Mouse (Mus musculus) neutrophil, adult 65 days (primary cell): Measurements from ENCODE around the gene Wdr45b. TPM values are rescaled to one million over a fixed set of nuclear protein-coding genes. Genes with fewer than 3 reads are reported as not detected.

Experiments
- total RNA-seq: library from RNA; stranded (reverse); gene quantifications from 2 replicates; pipeline ENCODE4 v1.2.4, GENCODE M21; 2023

The Wdr45b gene
- total RNA-seq = 94.3 and 123 TPM in 2 replicates

GRCm38 (mm10) chr11:121354091-121354707 lies at the start of gene Wdr45b:
Gene Wdr45b (minus strand): TSS chr11:121354445.

GRCm38 (mm10) chr11:121387750-121388553 lies 33.7 kb upstream of the Wdr45b start, which contains the start of gene Rab40b:
Gene Rab40b (minus strand): TSS chr11:121388251.

Other genes starting within 250 kb of the Wdr45b start
- gene Tex19.2, start 235.8 kb downstream of the Wdr45b start, total RNA-seq = not detected in 2 replicates
- not detected in 2 replicates for gene Tex19.1, start 208.3 kb downstream of the Wdr45b start, total RNA-seq
- gene Uts2r, start 194.2 kb downstream of the Wdr45b start, total RNA-seq = not detected in 2 replicates
- gene Hexdc, start 150.0 kb downstream of the Wdr45b start, total RNA-seq = 3.1 and 4.5 TPM in 2 replicates
- gene Ogfod3, start 149.7 kb downstream of the Wdr45b start, total RNA-seq = 2.1 and 3.6 TPM in 2 replicates
- 55.4 and 64.7 TPM in 2 replicates for gene Cybc1, start 125.1 kb downstream of the Wdr45b start, total RNA-seq
- gene Narf, start 117.2 kb downstream of the Wdr45b start, total RNA-seq = 40.1 and 41.0 TPM in 2 replicates
- 14.2 TPM in 2 replicates for gene Foxk2, start 94.5 kb downstream of the Wdr45b start, total RNA-seq
- gene Rab40b, start 33.8 kb upstream of the Wdr45b start, total RNA-seq = not detected in 2 replicates
- gene Fn3krp, start 67.0 kb upstream of the Wdr45b start, total RNA-seq = 1.5 and 2.7 TPM in 2 replicates
- 0.52 TPM in 1 of 2 replicates, not detected in the other for gene Fn3k, start 80.5 kb upstream of the Wdr45b start, total RNA-seq
- 18.7 and 21.4 TPM in 2 replicates for gene Tbcd, start 97.5 kb upstream of the Wdr45b start, total RNA-seq
- not detected in 2 replicates for gene Zfp750, start 164.9 kb upstream of the Wdr45b start, total RNA-seq